Comparison of ENCODE assay signal across 10 mouse cellular contexts in genomic region chr1:41652210-41652609, GRCm38 (mm10).
A peak's percentile ranks its signal among the peaks of the same experiment; 100 is the strongest.
DNase-seq lines count a peak whose midpoint lies in the region; ATAC-seq and TF ChIP-seq lines count a peak whose summit lies in the region.
"Had no signal": no experiment of that assay in that cellular context is flagged by ENCODE, and none has a peak within 500 bp of the region (broad histone marks: within the 10 kb centered on the region; RNA-seq: fewer than 3 reads in every experiment).

No protein-coding gene starts in this region.

- H3K4me2 ChIP-seq in hindbrain, embryonic 13.5 days: peak overlapping the region; percentile 28; the same call in 1 of the 2 replicates
- peak overlapping the region; percentile 37 for H3K4me2 ChIP-seq in forebrain, embryonic 15.5 days (replicated peaks)
- no peak overlapping the region for H3K4me2 ChIP-seq in midbrain, embryonic 11.5 days
- no peak overlapping the region for H3K4me2 ChIP-seq in intestine, postnatal 0 days (replicated peaks; ENCODE audit: low read depth)

- H3K4me3 ChIP-seq in hindbrain, embryonic 13.5 days: no peak overlapping the region
- no peak overlapping the region for H3K4me3 ChIP-seq in hindbrain, embryonic 10.5 days
- H3K4me3 ChIP-seq in forebrain, embryonic 15.5 days: no peak overlapping the region
- no peak overlapping the region for H3K4me3 ChIP-seq in midbrain, embryonic 11.5 days (ENCODE audit: low read depth, low read length)
- no peak overlapping the region for H3K4me3 ChIP-seq in cerebellum, adult 2 months (replicated peaks; ENCODE audit: insufficient read depth, low read depth, low read length)
- no peak overlapping the region for H3K4me3 ChIP-seq in intestine, postnatal 0 days (ENCODE audit: low read depth, low read length)

- no peaks in the 10 kb centered on the region for H3K36me3 ChIP-seq in hindbrain, embryonic 13.5 days
- H3K36me3 ChIP-seq in hindbrain, embryonic 10.5 days: no peaks in the 10 kb centered on the region
- no peaks in the 10 kb centered on the region for H3K36me3 ChIP-seq in forebrain, embryonic 15.5 days
- no peaks in the 10 kb centered on the region for H3K36me3 ChIP-seq in midbrain, embryonic 11.5 days (ENCODE audit: control insufficient read depth, insufficient read depth, low read length)
- no peaks in the 10 kb centered on the region for H3K36me3 ChIP-seq in intestine, postnatal 0 days (ENCODE audit: control insufficient read depth, insufficient read depth)

- no peak for TF ChIP-seq CTCF in cerebellum, adult 2 months (IDR thresholded peaks at IDR 0.05; ENCODE audit: borderline replicate concordance, insufficient read depth, low read depth, low read length)
- TF ChIP-seq CTCF in intestine, postnatal 0 days (IDR thresholded peaks at IDR 0.05; ENCODE audit: low read depth): no peak

- ATAC-seq in hindbrain, embryonic 13.5 days (ENCODE audit: low FRiP score): 0 out of 2 replicates have a peak, but pooled peaks have one; percentile 44
- peak; percentile 51 for ATAC-seq in forebrain, embryonic 15.5 days (replicated peaks)
- no peak for ATAC-seq in midbrain, embryonic 11.5 days (ENCODE audit: low FRiP score)
- ATAC-seq in intestine, postnatal 0 days: no peak
- ATAC-seq: CD4-positive, CD25-positive, alpha-beta regulatory T cell, adult 4 months had no signal

- H3K9ac ChIP-seq in hindbrain, embryonic 13.5 days: no peak overlapping the region
- H3K9ac ChIP-seq in forebrain, embryonic 15.5 days (replicated peaks): no peak overlapping the region
- no peak overlapping the region for H3K9ac ChIP-seq in midbrain, embryonic 11.5 days (ENCODE audit: low read length)
- no peak overlapping the region for H3K9ac ChIP-seq in intestine, postnatal 0 days (ENCODE audit: low read depth, low read length)

- TF ChIP-seq POLR2A in cerebellum, adult 2 months (IDR thresholded peaks at IDR 0.05; ENCODE audit: borderline replicate concordance, insufficient read depth, low read length): no peak

- H3K27me3 ChIP-seq in hindbrain, embryonic 13.5 days: no peaks in the 10 kb centered on the region
- H3K27me3 ChIP-seq in hindbrain, embryonic 10.5 days (ENCODE audit: insufficient read depth, poor library complexity, severe bottlenecking): no peaks in the 10 kb centered on the region
- no peaks in the 10 kb centered on the region for H3K27me3 ChIP-seq in forebrain, embryonic 15.5 days
- no peaks in the 10 kb centered on the region for H3K27me3 ChIP-seq in midbrain, embryonic 11.5 days (ENCODE audit: control insufficient read depth, insufficient read depth, low read length)
- H3K27me3 ChIP-seq in cerebellum, adult 2 months (ENCODE audit: control insufficient read depth, insufficient read depth, low read length): no peaks in the 10 kb centered on the region; the same call in 1 of the 2 replicates
- no peaks in the 10 kb centered on the region for H3K27me3 ChIP-seq in intestine, postnatal 0 days (replicated peaks; ENCODE audit: control insufficient read depth, insufficient read depth, low read length)

- 0 out of 2 replicates have a peak overlapping the region, but pooled peaks have one; percentile 23 for H3K27ac ChIP-seq in hindbrain, embryonic 13.5 days
- H3K27ac ChIP-seq in hindbrain, embryonic 10.5 days: no peak overlapping the region
- H3K27ac ChIP-seq in forebrain, embryonic 15.5 days (replicated peaks): peak overlapping the region; percentile 60
- H3K27ac ChIP-seq in midbrain, embryonic 11.5 days (ENCODE audit: low read depth, low read length): no peak overlapping the region
- no peak overlapping the region for H3K27ac ChIP-seq in cerebellum, adult 2 months (ENCODE audit: insufficient read depth, low read length)
- no peak overlapping the region for H3K27ac ChIP-seq in intestine, postnatal 0 days (ENCODE audit: low read depth, low read length)

- no peak for DNase-seq in hindbrain, embryonic 10.5 days (ENCODE audit: low spot score)
- peak; percentile 4 for DNase-seq in embryo, embryonic 11.5 days (ENCODE audit: low read depth, low spot score)
- peak; percentile 86 for DNase-seq in midbrain, embryonic 11.5 days (ENCODE audit: low spot score, missing footprints)
- DNase-seq in cerebellum, adult 2 months: no peak
- no peak for DNase-seq in frontal cortex, postnatal 36 days (ENCODE audit: low spot score in 2 of 2)
- DNase-seq: thymus, adult 18-20 months had no signal

- 36% methylated on average over 3 of the region's 3 CpGs for WGBS in hindbrain, embryonic 13.5 days
- WGBS in hindbrain, embryonic 10.5 days: 58% methylated on average over 3 of the region's 3 CpGs
- WGBS in forebrain, embryonic 15.5 days: 5% methylated on average over 3 of the region's 3 CpGs
- 37% methylated on average over 3 of the region's 3 CpGs for WGBS in midbrain, embryonic 11.5 days
- WGBS in cerebellum, adult 2 months: 16% methylated on average over 3 of the region's 3 CpGs
- 29% methylated on average over 3 of the region's 3 CpGs for WGBS in intestine, postnatal 0 days

- peaks cover 13% of the 10 kb centered on the region for H3K4me1 ChIP-seq in hindbrain, embryonic 13.5 days (replicated peaks)
- H3K4me1 ChIP-seq in hindbrain, embryonic 10.5 days (replicated peaks): peaks cover 12% of the 10 kb centered on the region
- H3K4me1 ChIP-seq in forebrain, embryonic 15.5 days: peaks cover 20% of the 10 kb centered on the region
- H3K4me1 ChIP-seq in midbrain, embryonic 11.5 days (ENCODE audit: control insufficient read depth, insufficient read depth, low read length): peaks cover 5% of the 10 kb centered on the region; the same call in 1 of the 2 replicates
- peaks cover 3% of the 10 kb centered on the region for H3K4me1 ChIP-seq in cerebellum, adult 2 months (ENCODE audit: control insufficient read depth, insufficient read depth, low read length)
- H3K4me1 ChIP-seq in intestine, postnatal 0 days (replicated peaks; ENCODE audit: control insufficient read depth, insufficient read depth, low read length): no peaks in the 10 kb centered on the region

- H3K9me3 ChIP-seq in hindbrain, embryonic 13.5 days: no peaks in the 10 kb centered on the region
- H3K9me3 ChIP-seq in hindbrain, embryonic 10.5 days: no peaks in the 10 kb centered on the region
- no peaks in the 10 kb centered on the region for H3K9me3 ChIP-seq in forebrain, embryonic 15.5 days
- H3K9me3 ChIP-seq in midbrain, embryonic 11.5 days (ENCODE audit: control insufficient read depth, low read length): no peaks in the 10 kb centered on the region
- H3K9me3 ChIP-seq in intestine, postnatal 0 days (ENCODE audit: control insufficient read depth): no peaks in the 10 kb centered on the region

Comparison
In these comparisons a context has a peak if more than half of its experiments do, and no peak if none do; other contexts are left out.
1. H3K27ac ChIP-seq: peak in hindbrain, embryonic 13.5 days (single experiment) and forebrain, embryonic 15.5 days (single experiment); none in hindbrain, embryonic 10.5 days (single experiment), midbrain, embryonic 11.5 days (single experiment), cerebellum, adult 2 months (single experiment) and intestine, postnatal 0 days (single experiment).
2. ATAC-seq: peak in hindbrain, embryonic 13.5 days (single experiment) and forebrain, embryonic 15.5 days (single experiment); none in midbrain, embryonic 11.5 days (single experiment) and intestine, postnatal 0 days (single experiment).
3. H3K4me2 ChIP-seq: peak in hindbrain, embryonic 13.5 days (single experiment) and forebrain, embryonic 15.5 days (single experiment); none in midbrain, embryonic 11.5 days (single experiment) and intestine, postnatal 0 days (single experiment).
4. DNase-seq: peak in embryo, embryonic 11.5 days (single experiment) and midbrain, embryonic 11.5 days (single experiment); none in hindbrain, embryonic 10.5 days (single experiment), cerebellum, adult 2 months (0 of 2) and frontal cortex, postnatal 36 days (0 of 2).